Mouse (Mus musculus) MEL (cell line): ENCODE measurements around the gene Ddb2. TPM values are rescaled to one million over a fixed set of nuclear protein-coding genes. Genes with fewer than 3 reads are reported as not detected.

Experiments used
- polyA plus RNA-seq, 2 experiments: library from polyadenylated mRNA; stranded (reverse) in 1 of 2; unstranded in 1 of 2; fragments of >175 nt in 1 of 2; fragments of >200 nt in 1 of 2; gene quantifications; 2 replicates each; pipeline versions ENCODE4 v1.2.1 to v1.2.4; 2012; ENCODE audit warnings: low replicate concordance in 2 of 2, low read depth in 1 of 2; ENCODE audit not compliant: insufficient read length in 2 of 2, insufficient read depth in 1 of 2, missing spikeins in 1 of 2
- total RNA-seq: library from RNA; depleted of rRNA; stranded (reverse); fragments of 300-350 nt; gene quantifications from 2 replicates; pipeline ENCODE4 v1.2.3, GENCODE M21; 2012; rRNA removed

Gene Ddb2
- total and polyA plus RNA-seq, 3 experiments = 8.4 to 12.6 TPM; not detected in 1

Other genes with a start within 250 kb of the Ddb2 start
- not detected in 2 replicates for gene Rapsn, start 201.4 kb downstream of the Ddb2 start, total RNA-seq
- under 1 TPM in 1 of 2 experiments, not detected in 1; 0.10 TPM for gene Rapsn, start 201.4 kb downstream of the Ddb2 start, polyA plus RNA-seq
- gene Psmc3, start 183.0 kb downstream of the Ddb2 start, total RNA-seq = 259 and 271 TPM in 2 replicates
- gene Psmc3, start 183.0 kb downstream of the Ddb2 start, polyA plus RNA-seq = 1,000 to 10,000 TPM in 1 of 2 experiments, 100 to 1,000 TPM in 1; 428 to 1,459 TPM
- gene Slc39a13, start 166.6 kb downstream of the Ddb2 start, total RNA-seq = 7.7 and 9.4 TPM in 2 replicates
- 10 to 100 TPM in 1 of 2 experiments, not detected in 1; 19.1 TPM for gene Slc39a13, start 166.6 kb downstream of the Ddb2 start, polyA plus RNA-seq
- 108 and 129 TPM in 2 replicates for gene Spi1, start 154.6 kb downstream of the Ddb2 start, total RNA-seq
- gene Spi1, start 154.6 kb downstream of the Ddb2 start, polyA plus RNA-seq = 100 to 1,000 TPM in 1 of 2 experiments, 10 to 100 TPM in 1; 95.9 to 142 TPM
- 0.19 and 0.29 TPM in 2 replicates for gene Mybpc3, start 118.8 kb downstream of the Ddb2 start, total RNA-seq
- under 1 TPM in 1 of 2 experiments, not detected in 1; 0.50 TPM for gene Mybpc3, start 118.8 kb downstream of the Ddb2 start, polyA plus RNA-seq
- 15.7 and 17.5 TPM in 2 replicates for gene Madd, start 53.1 kb downstream of the Ddb2 start, total RNA-seq
- gene Madd, start 53.1 kb downstream of the Ddb2 start, polyA plus RNA-seq = 10 to 100 TPM in 1 of 2 experiments, not detected in 1; 27.4 TPM
- gene Nr1h3, start 34.1 kb downstream of the Ddb2 start, total RNA-seq = 3.5 and 4.7 TPM in 2 replicates
- gene Nr1h3, start 34.1 kb downstream of the Ddb2 start, polyA plus RNA-seq = 1 to 10 TPM in 1 of 2 experiments, not detected in 1; 6.9 TPM
- gene Acp2, start 34.1 kb downstream of the Ddb2 start, total RNA-seq = 5.4 and 7.3 TPM in 2 replicates
- gene Acp2, start 34.1 kb downstream of the Ddb2 start, polyA plus RNA-seq = 10 to 100 TPM in 1 of 2 experiments, not detected in 1; 11.3 TPM
- gene Pacsin3, start 19.0 kb upstream of the Ddb2 start, total RNA-seq = 3.4 and 4.1 TPM in 2 replicates
- 1 to 10 TPM in 1 of 2 experiments, not detected in 1; 6.7 TPM for gene Pacsin3, start 19.0 kb upstream of the Ddb2 start, polyA plus RNA-seq
- 68.4 and 80.2 TPM in 2 replicates for gene Arfgap2, start 28.0 kb upstream of the Ddb2 start, total RNA-seq
- 10 to 100 TPM in 1 of 2 experiments, not detected in 1; 73.1 TPM for gene Arfgap2, start 28.0 kb upstream of the Ddb2 start, polyA plus RNA-seq
- 20.2 and 23.0 TPM in 2 replicates for gene 1110051M20Rik, start 207.7 kb upstream of the Ddb2 start, total RNA-seq
- gene 1110051M20Rik, start 207.7 kb upstream of the Ddb2 start, polyA plus RNA-seq = 10 to 100 TPM in 1 of 2 experiments, not detected in 1; 23.3 TPM
- 1.1 and 1.3 TPM in 2 replicates for gene Lrp4, start 220.5 kb upstream of the Ddb2 start, total RNA-seq
- 1 to 10 TPM in 1 of 2 experiments, not detected in 1; 2.8 TPM for gene Lrp4, start 220.5 kb upstream of the Ddb2 start, polyA plus RNA-seq